Mouse (Mus musculus) heart, postnatal 0 days (tissue): Measurements from ENCODE around the gene Mapk1ip1l. TPM values are rescaled to one million over a fixed set of nuclear protein-coding genes. Genes with fewer than 3 reads are reported as not detected.

Experiments
- ATAC-seq: fragments of 200-750 bp; cut with Nextera tagmentation; 2 replicates; pipeline ENCODE4 v1.8.0; 2017; ENCODE audit warnings: low read depth, moderate number of reproducible peaks, moderate library complexity; ENCODE audit not compliant: insufficient read depth
- DNase-seq: peaks from one replicate; pipeline ENCODE4 v3.0.0-alpha.2; 2016; ENCODE audit warnings: low spot score
- H3K27ac ChIP-seq: fragments of 300-500 bp; sonication (generic); 2 replicates; pipeline ENCODE4 v1.5.1; 2014; ENCODE audit warnings: low read depth, mild to moderate bottlenecking
- H3K27me3 ChIP-seq: fragments of 300-500 bp; sonication (generic); 2 replicates; pipeline ENCODE4 v1.6.1; 2014; ENCODE audit warnings: low read length, mixed read lengths; ENCODE audit not compliant: control insufficient read depth, insufficient read depth
- H3K36me3 ChIP-seq: fragments of 300-500 bp; sonication (generic); replicated peaks from 2 replicates; pipeline ENCODE4 v1.6.1; 2014; ENCODE audit warnings: low read length, mixed read lengths; ENCODE audit not compliant: control insufficient read depth, insufficient read depth
- H3K4me1 ChIP-seq: fragments of 300-500 bp; sonication (generic); 2 replicates; pipeline ENCODE4 v1.6.1; 2014; ENCODE audit warnings: antibody characterized with exemption; ENCODE audit not compliant: control insufficient read depth, insufficient read depth
- H3K4me2 ChIP-seq: fragments of 300-500 bp; sonication (generic); 2 replicates; pipeline ENCODE4 v1.6.1; 2014; ENCODE audit warnings: low read depth, mild to moderate bottlenecking, low read length, moderate library complexity
- H3K4me3 ChIP-seq: fragments of 300-500 bp; sonication (generic); 2 replicates; pipeline ENCODE4 v1.5.1; 2014; ENCODE audit warnings: low read depth, low read length
- H3K9ac ChIP-seq: fragments of 300-500 bp; sonication (generic); replicated peaks from 2 replicates; pipeline ENCODE4 v1.6.1; 2014; ENCODE audit warnings: low read depth, low read length, mixed read lengths
- H3K9me3 ChIP-seq: fragments of 300-500 bp; sonication (generic); replicated peaks from 2 replicates; pipeline ENCODE4 v1.6.1; 2016; ENCODE audit warnings: low read length; ENCODE audit not compliant: control insufficient read depth
- CTCF ChIP-seq: IDR thresholded peaks from 2 replicates; pipeline ENCODE4 v1.5.1; 2016; ENCODE audit warnings: antibody characterized with exemption, control low read depth, low read depth
- EP300 ChIP-seq: IDR thresholded peaks from 2 replicates; pipeline ENCODE4 v1.6.1; 2016; ENCODE audit warnings: antibody characterized with exemption, low read depth
- whole genome bisulfite sequencing: fragments of 180-500 bp; shearing (Covaris S2); extraction: QIAGEN DNeasy Blood & Tissue Kit; methylation state at CpG from one replicate; pipeline ENCODE4 v1.1.7; 2014; 5-methylcytosine and 5-hydroxymethylcytosine counted together
- polyA plus RNA-seq: library from polyadenylated mRNA; unstranded; fragments of >200 nt; fragmentation: Nextera tagmentation; extraction: Ambion mirVana; gene quantifications from 2 replicates; pipeline ENCODE4 v1.2.1, GENCODE M21; 2015
- total RNA-seq: library from RNA; depleted of rRNA; stranded (reverse); fragments of >200 nt; gene quantifications from 2 replicates; pipeline ENCODE4 v1.2.3, GENCODE M21; 2014; ENCODE audit warnings: low replicate concordance

Mapk1ip1l gene
- total and polyA plus RNA-seq, 2 experiments from 2014 or later, result 18.9 to 32.4 TPM

- Histone ChIP-seq H3K4me1 (no peaks in the 10 kb centered on the region), H3K9me3 (no peaks in the 10 kb centered on the region), H3K4me3 (no peak overlapping the region), H3K27me3 (no peaks in the 10 kb centered on the region), H3K9ac (no peak overlapping the region), H3K36me3 (no peaks in the 10 kb centered on the region), H3K27ac (no peak overlapping the region), H3K4me2 (no peak overlapping the region)
- DNase-seq (no peak), ATAC-seq (no peak)
- TF ChIP-seq EP300, result no peak
- TF ChIP-seq CTCF, result no peak
- WGBS, result 74% methylated on average over 10 of the region's 10 CpGs
Measured at GRCm38 (mm10) chr14:47340231-47340925, 42.3 kb downstream of the Mapk1ip1l start.

GRCm38 (mm10) chr14:47341811-47342291 is 43.8 kb downstream of the Mapk1ip1l start:
- Histone ChIP-seq H3K36me3 (no peaks in the 10 kb centered on the region), H3K4me3 (no peak overlapping the region), H3K4me1 (no peaks in the 10 kb centered on the region), H3K9ac (no peak overlapping the region), H3K9me3 (no peaks in the 10 kb centered on the region), H3K27ac (no peak overlapping the region), H3K27me3 (no peaks in the 10 kb centered on the region), H3K4me2 (no peak overlapping the region)
- no peak for TF ChIP-seq CTCF
- TF ChIP-seq EP300, result no peak
- 83% methylated on average over 4 of the region's 4 CpGs for WGBS
- DNase-seq, result no peak
- no peak; the same call in 1 of the 2 replicates for ATAC-seq

GRCm38 (mm10) chr14:47346715-47347114 is 48.6 kb downstream of the Mapk1ip1l start:
- DNase-seq (no peak), ATAC-seq (no peak)
- no peak overlapping the region for H3K27ac ChIP-seq
- H3K27me3 ChIP-seq, result no peaks in the 10 kb centered on the region
- 83% methylated on average over 1 of the region's 1 CpGs for WGBS
- no peaks in the 10 kb centered on the region for H3K9me3 ChIP-seq
- H3K36me3 ChIP-seq, result no peaks in the 10 kb centered on the region
- H3K4me2 ChIP-seq, result no peak overlapping the region
- H3K4me3 ChIP-seq, result no peak overlapping the region
- no peaks in the 10 kb centered on the region for H3K4me1 ChIP-seq
- H3K9ac ChIP-seq, result no peak overlapping the region
- TF ChIP-seq EP300 (no peak), CTCF (no peak)

- Histone ChIP-seq H3K36me3 (no peaks in the 10 kb centered on the region), H3K9ac (no peak overlapping the region), H3K4me3 (no peak overlapping the region), H3K9me3 (no peaks in the 10 kb centered on the region), H3K27ac (no peak overlapping the region), H3K27me3 (no peaks in the 10 kb centered on the region), H3K4me1 (no peaks in the 10 kb centered on the region), H3K4me2 (no peak overlapping the region)
- no peak for TF ChIP-seq EP300
- TF ChIP-seq CTCF, result no peak
- no peak for DNase-seq
- no peak for ATAC-seq
- 83% methylated on average over 2 of the region's 2 CpGs for WGBS
Measured at GRCm38 (mm10) chr14:47350974-47351373, 52.9 kb downstream of the Mapk1ip1l start.

GRCm38 (mm10) chr14:47352272-47352671 is 54.2 kb downstream of the Mapk1ip1l start:
- H3K27ac ChIP-seq, result no peak overlapping the region
- no peaks in the 10 kb centered on the region for H3K36me3 ChIP-seq
- 82% methylated on average over 10 of the region's 10 CpGs for WGBS
- ATAC-seq (no peak), DNase-seq (no peak)
- no peak overlapping the region for H3K4me3 ChIP-seq
- TF ChIP-seq CTCF (no peak), EP300 (no peak)
- H3K27me3 ChIP-seq, result no peaks in the 10 kb centered on the region
- H3K4me1 ChIP-seq, result no peaks in the 10 kb centered on the region
- no peaks in the 10 kb centered on the region for H3K9me3 ChIP-seq
- H3K9ac ChIP-seq, result no peak overlapping the region
- H3K4me2 ChIP-seq, result no peak overlapping the region

- Histone ChIP-seq H3K27ac (no peak overlapping the region), H3K9me3 (no peaks in the 10 kb centered on the region), H3K4me1 (no peaks in the 10 kb centered on the region), H3K36me3 (no peaks in the 10 kb centered on the region), H3K4me3 (no peak overlapping the region), H3K9ac (no peak overlapping the region), H3K27me3 (no peaks in the 10 kb centered on the region), H3K4me2 (no peak overlapping the region)
- no peak for TF ChIP-seq CTCF
- TF ChIP-seq EP300, result no peak
- WGBS, result 63% methylated on average over 4 of the region's 4 CpGs
- ATAC-seq (no peak), DNase-seq (no peak)
Measured at GRCm38 (mm10) chr14:47353240-47353639, 55.2 kb downstream of the Mapk1ip1l start.
